10 mouse cellular contexts compared by ENCODE assay signal in the genomic region with DNA sequence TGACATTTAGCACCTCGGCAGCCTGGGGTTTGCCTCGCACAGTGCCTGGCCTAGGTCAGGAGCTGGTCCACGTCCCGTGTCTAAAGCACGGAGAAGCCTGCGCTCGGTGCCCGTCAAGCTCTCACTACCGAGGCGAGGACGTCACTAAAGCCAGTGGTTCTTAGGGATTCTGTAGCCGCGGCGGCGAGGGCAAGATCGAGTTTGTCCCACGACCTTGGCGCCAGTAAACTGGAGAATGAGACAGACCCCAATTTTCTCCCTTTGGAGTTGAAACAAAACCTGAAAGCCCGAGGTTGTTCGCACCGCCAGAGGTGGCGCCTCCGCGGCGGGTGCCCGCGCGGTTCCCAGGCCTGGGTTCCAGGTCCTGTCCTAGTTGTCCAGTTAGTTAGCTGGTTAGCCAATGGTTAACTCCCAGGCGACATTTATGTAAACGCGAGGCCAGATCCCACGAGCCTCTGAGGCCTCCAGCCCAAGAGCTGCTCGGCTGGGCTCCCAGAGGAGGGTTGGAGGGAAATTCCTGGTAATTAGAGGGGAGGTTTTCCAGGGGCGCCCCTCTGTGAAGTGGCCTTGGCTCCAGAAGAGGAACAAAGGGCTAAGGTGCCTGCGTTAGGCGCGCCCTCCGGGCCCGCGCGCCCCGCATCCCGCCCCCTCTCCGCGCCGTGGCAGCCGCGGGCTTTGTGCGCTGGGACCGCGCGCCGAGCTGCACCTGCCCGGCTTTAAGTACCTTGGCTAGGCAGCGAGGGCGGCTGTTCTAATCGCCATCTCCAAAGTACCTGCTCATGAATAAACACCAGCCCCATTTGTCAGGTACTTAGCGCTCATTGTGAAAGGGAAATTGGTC.
DNase-seq lines count a peak whose midpoint lies in the region; ATAC-seq lines count a peak whose summit lies in the region.
"Had no signal": no experiment of that assay in that cellular context is flagged by ENCODE, and none has a peak within 500 bp of the region (broad histone marks: within the 10 kb centered on the region; RNA-seq: fewer than 3 reads in every experiment).

No protein-coding gene starts in this region.

- no peak for ATAC-seq in kidney, embryonic 15.5 days (replicated peaks; ENCODE audit: low FRiP score)
- peak; percentile 61 for ATAC-seq in forebrain, embryonic 16.5 days
- ATAC-seq in midbrain, embryonic 15.5 days (replicated peaks) = peak; percentile 52; the same call in 1 of the 2 replicates
- ATAC-seq in monocyte, adult 5-6 weeks (replicated peaks; ENCODE audit: insufficient number of reproducible peaks, low FRiP score, low TSS enrichment, poor library complexity, severe bottlenecking) = no peak
- ATAC-seq: Patski had no signal

- peak overlapping the region; percentile 16; the same call in 1 of the 2 replicates for H3K4me2 ChIP-seq in kidney, embryonic 15.5 days
- peak overlapping the region; percentile 75 for H3K4me2 ChIP-seq in forebrain, embryonic 16.5 days (ENCODE audit: low read length)
- H3K4me2 ChIP-seq in midbrain, embryonic 15.5 days = peak overlapping the region; percentile 64
- H3K4me2 ChIP-seq: liver, embryonic 15.5 days had no signal

- no peak overlapping the region for H3K9ac ChIP-seq in kidney, embryonic 15.5 days
- H3K9ac ChIP-seq in forebrain, embryonic 16.5 days (replicated peaks; ENCODE audit: low read depth, low read length) = peak overlapping the region; percentile 83
- H3K9ac ChIP-seq in midbrain, embryonic 15.5 days = peak overlapping the region; percentile 49
- H3K9ac ChIP-seq: liver, embryonic 15.5 days had no signal

- DNase-seq in kidney, postnatal 14 days = no peak
- peak; percentile 57 for DNase-seq in embryonic facial prominence, embryonic 10.5 days (ENCODE audit: low spot score)
- no peak for DNase-seq in thymus, postnatal 10 days (ENCODE audit: low spot score in 2 of 2)
- DNase-seq in urinary bladder, postnatal 25 days (ENCODE audit: low spot score) = no peak

- H3K27ac ChIP-seq in kidney, embryonic 15.5 days = no peak overlapping the region
- H3K27ac ChIP-seq in embryonic facial prominence, embryonic 10.5 days (replicated peaks) = peak overlapping the region; percentile 70
- peak overlapping the region; percentile 98 for H3K27ac ChIP-seq in forebrain, embryonic 16.5 days (ENCODE audit: low read length)
- peak overlapping the region; percentile 79 for H3K27ac ChIP-seq in midbrain, embryonic 15.5 days
- H3K27ac ChIP-seq: liver, embryonic 15.5 days had no signal

- no peaks in the 10 kb centered on the region for H3K36me3 ChIP-seq in kidney, embryonic 15.5 days
- no peaks in the 10 kb centered on the region for H3K36me3 ChIP-seq in embryonic facial prominence, embryonic 10.5 days (replicated peaks)
- no peaks in the 10 kb centered on the region for H3K36me3 ChIP-seq in forebrain, embryonic 16.5 days (ENCODE audit: control insufficient read depth, insufficient read depth)
- H3K36me3 ChIP-seq in midbrain, embryonic 15.5 days (replicated peaks) = no peaks in the 10 kb centered on the region
- H3K36me3 ChIP-seq: liver, embryonic 15.5 days had no signal

- peaks cover 8% of the 10 kb centered on the region for H3K4me1 ChIP-seq in kidney, embryonic 15.5 days
- peaks cover 29% of the 10 kb centered on the region for H3K4me1 ChIP-seq in embryonic facial prominence, embryonic 10.5 days
- H3K4me1 ChIP-seq in forebrain, embryonic 16.5 days (replicated peaks; ENCODE audit: control insufficient read depth, insufficient read depth, low read length) = peaks cover 70% of the 10 kb centered on the region
- H3K4me1 ChIP-seq in midbrain, embryonic 15.5 days = peaks cover 31% of the 10 kb centered on the region
- H3K4me1 ChIP-seq: liver, embryonic 15.5 days had no signal

- H3K27me3 ChIP-seq in kidney, embryonic 15.5 days = peaks cover 98% of the 10 kb centered on the region
- H3K27me3 ChIP-seq in embryonic facial prominence, embryonic 10.5 days (replicated peaks; ENCODE audit: low read depth, poor library complexity, severe bottlenecking) = peaks cover 100% of the 10 kb centered on the region
- no peaks in the 10 kb centered on the region for H3K27me3 ChIP-seq in forebrain, embryonic 16.5 days (replicated peaks; ENCODE audit: control insufficient read depth, insufficient read depth, low read length)
- peaks cover 47% of the 10 kb centered on the region for H3K27me3 ChIP-seq in midbrain, embryonic 15.5 days (replicated peaks)

- peak overlapping the region; percentile 19 for H3K4me3 ChIP-seq in kidney, embryonic 15.5 days (replicated peaks)
- H3K4me3 ChIP-seq in embryonic facial prominence, embryonic 10.5 days = peak overlapping the region; percentile 42
- peak overlapping the region; percentile 39 for H3K4me3 ChIP-seq in forebrain, embryonic 16.5 days (replicated peaks; ENCODE audit: low read length)
- H3K4me3 ChIP-seq in midbrain, embryonic 15.5 days = peak overlapping the region; percentile 33
- H3K4me3 ChIP-seq: liver, embryonic 15.5 days had no signal

- WGBS in kidney, embryonic 15.5 days = under 1% methylated on average over 58 of the region's 58 CpGs
- WGBS in embryonic facial prominence, embryonic 10.5 days = under 1% methylated on average over 58 of the region's 58 CpGs
- WGBS in forebrain, embryonic 16.5 days = 1% methylated on average over 56 of the region's 58 CpGs
- WGBS in midbrain, embryonic 15.5 days = under 1% methylated on average over 58 of the region's 58 CpGs

- no peaks in the 10 kb centered on the region for H3K9me3 ChIP-seq in kidney, embryonic 15.5 days (replicated peaks)
- H3K9me3 ChIP-seq in embryonic facial prominence, embryonic 10.5 days = no peaks in the 10 kb centered on the region
- no peaks in the 10 kb centered on the region for H3K9me3 ChIP-seq in forebrain, embryonic 16.5 days (ENCODE audit: control insufficient read depth, low read length)
- H3K9me3 ChIP-seq in midbrain, embryonic 15.5 days = no peaks in the 10 kb centered on the region
- H3K9me3 ChIP-seq: liver, embryonic 15.5 days had no signal

Comparison
In these comparisons a context has a peak if more than half of its experiments do, and no peak if none do; other contexts are left out.
1. ATAC-seq: peak in forebrain, embryonic 16.5 days (single experiment) and midbrain, embryonic 15.5 days (single experiment); none in kidney, embryonic 15.5 days (single experiment) and monocyte, adult 5-6 weeks (single experiment).
2. H3K4me2 ChIP-seq: peak in every context shown above with its lines; median percentile 75 in forebrain, embryonic 16.5 days; 64 in midbrain, embryonic 15.5 days; 16 in kidney, embryonic 15.5 days.
3. Peak in every context shown above with its lines, with median percentiles within 50 percentile points of each other: H3K4me3 ChIP-seq.